Mouse (Mus musculus): Measurements from ENCODE around the gene Vwa3b.

DNA sequence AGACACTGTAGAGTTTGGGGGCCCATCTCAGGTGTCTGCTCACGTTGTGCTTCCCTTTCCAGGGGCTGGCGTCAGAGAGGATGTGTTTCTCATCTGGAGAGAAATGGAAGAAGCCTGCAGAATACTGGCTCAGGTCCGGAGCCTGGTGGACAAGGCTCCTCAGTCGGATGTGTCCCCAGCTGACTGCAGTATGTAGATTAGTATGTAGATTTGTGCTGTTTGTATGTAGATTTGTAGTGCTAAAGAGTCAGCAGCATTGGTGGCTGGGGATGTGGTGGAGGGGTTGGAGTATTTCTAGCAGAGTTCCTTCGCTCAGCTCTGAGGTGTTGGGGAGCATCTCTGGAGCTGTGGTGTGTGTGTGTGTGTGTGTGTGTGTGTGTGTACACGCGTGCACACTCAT, 58.8 kb downstream of the Vwa3b start:
- TF ChIP-seq MAFK (IDR thresholded peaks at IDR 0.05; ENCODE audit: insufficient read depth, low read depth, low read length): no peak
- no peak for TF ChIP-seq ZNF384 (IDR thresholded peaks at IDR 0.05; ENCODE audit: low read depth, low read length)
- TF ChIP-seq CHD2 (IDR thresholded peaks at IDR 0.05; ENCODE audit: low read depth, low read length): no peak
- TF ChIP-seq HCFC1 (IDR thresholded peaks at IDR 0.05; ENCODE audit: borderline replicate concordance, insufficient read depth, low read length): no peak

All from ES-E14 (cell line).